Mouse (Mus musculus) adrenal gland (tissue): ENCODE results near the gene Mageb2.
"Not testable (repeated sequence)": the region's sequence is repeated elsewhere in the genome, so short reads cannot be mapped to it uniquely, and the experiment has no call there.

ENCODE experiments used
- intact Hi-C: fragments of 180-260 bp; cut with DNase I; formaldehyde crosslinking; loops from one replicate; pipeline ENCODE4 v1.15.1; 2025
- long read RNA-seq, 2 experiments: library from polyadenylated mRNA; unstranded; transcript quantifications; one replicate each; pipeline ENCODE4 v2.0.0; 2020; ENCODE audit warnings: borderline replicate concordance in 1 of 2; ENCODE audit not compliant: insufficient replicate concordance in 1 of 2

The Mageb2 gene
- long read RNA-seq, experiment 1 = 0 reads
- long read RNA-seq, experiment 2 = 0 reads

DNA sequence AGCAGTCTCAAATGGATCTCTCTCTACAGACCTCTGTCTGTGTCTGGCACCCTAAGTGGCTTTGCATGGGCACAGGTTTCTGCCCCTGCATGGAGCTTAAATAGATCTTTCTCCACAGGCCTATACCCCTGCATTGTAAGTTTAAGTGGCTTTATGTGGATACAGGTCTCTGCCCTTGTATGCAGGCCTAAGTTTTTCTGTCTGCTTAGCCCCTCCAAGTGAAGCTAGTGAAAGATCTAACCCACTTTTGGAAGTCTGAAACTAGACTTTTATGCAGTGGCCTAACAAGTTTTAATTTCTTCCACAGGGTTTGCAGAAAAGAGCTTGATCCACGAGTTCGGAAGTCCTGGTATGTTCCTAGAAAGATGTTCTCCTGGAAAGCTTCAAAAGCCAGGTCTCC is at the start of gene Mageb2:
Mageb2 (plus strand) TSS at position 301 of the 400 bp plus-strand sequence.
- intact Hi-C loops = not testable (repeated sequence)

DNA sequence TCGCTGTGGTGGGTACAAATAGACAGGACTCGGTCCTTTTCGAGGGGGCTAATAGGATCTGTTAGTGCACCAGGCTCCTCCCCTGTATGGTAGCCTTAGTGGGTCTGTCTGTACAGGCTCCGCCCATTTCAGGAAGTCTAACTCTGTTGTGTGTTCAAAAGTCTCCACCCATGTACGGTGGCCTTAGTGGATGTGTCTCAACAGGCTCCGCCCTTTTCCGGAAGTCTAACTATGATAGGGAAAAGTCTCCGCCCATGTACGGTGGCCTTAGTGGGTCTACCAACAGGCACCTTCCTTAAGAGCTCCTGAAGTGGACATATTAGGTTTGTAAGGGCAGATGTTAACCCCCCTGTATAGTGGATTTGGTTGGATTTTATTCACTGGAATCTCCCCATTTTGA is 18.2 kb upstream of the Mageb2 start:
- intact Hi-C loops = not testable (repeated sequence)
